Mouse (Mus musculus) naive thymus-derived CD4-positive, alpha-beta T cell, adult 2 months (primary cell): ENCODE measurements around the gene Sh3pxd2a.

Experiments
- DNase-seq: peaks from one replicate; pipeline ENCODE4 v3.0.0-alpha.2; 2011; ENCODE audit warnings: low read depth

The Sh3pxd2a gene

DNA sequence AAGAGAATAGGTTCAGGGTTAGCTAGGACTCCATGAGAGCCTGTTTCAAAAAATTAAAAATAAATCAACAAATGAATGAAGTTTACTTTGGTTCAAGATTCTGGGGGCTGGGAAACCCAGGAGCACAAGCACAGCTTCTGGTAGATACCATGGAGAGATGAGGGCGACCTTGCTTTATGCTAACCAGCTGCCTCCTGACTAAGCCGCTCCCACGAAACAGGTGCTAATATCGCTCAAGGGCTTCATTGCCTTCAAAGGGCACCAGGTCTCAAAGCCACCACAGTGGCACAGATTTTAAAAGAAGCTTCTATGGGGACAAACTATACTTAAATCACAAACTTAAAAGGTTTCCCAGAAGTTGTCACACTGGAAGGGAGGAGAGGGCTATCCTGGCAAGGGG lies 27.2 kb downstream of the Sh3pxd2a start:
- DNase-seq, result no peak

DNA sequence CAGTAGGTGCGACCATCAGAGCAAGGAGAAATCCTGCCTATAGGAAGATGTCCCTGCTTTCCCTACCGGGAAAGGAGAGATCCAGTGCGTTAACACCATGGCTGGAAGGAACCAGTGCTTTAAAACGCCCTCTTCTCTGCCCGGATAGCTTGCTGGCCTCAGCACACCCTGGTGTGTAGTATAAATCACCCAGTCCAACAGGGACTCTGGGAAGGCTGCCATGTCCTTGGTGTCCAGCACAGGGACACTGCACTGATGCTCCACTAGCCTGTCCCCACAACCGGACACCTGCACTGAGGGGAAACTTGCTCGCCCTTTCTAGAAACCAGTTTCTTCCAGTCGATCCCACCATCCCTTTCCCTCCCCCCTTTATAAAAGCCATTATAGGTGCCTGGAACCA lies 28.0 kb downstream of the Sh3pxd2a start:
- no peak for DNase-seq

DNA sequence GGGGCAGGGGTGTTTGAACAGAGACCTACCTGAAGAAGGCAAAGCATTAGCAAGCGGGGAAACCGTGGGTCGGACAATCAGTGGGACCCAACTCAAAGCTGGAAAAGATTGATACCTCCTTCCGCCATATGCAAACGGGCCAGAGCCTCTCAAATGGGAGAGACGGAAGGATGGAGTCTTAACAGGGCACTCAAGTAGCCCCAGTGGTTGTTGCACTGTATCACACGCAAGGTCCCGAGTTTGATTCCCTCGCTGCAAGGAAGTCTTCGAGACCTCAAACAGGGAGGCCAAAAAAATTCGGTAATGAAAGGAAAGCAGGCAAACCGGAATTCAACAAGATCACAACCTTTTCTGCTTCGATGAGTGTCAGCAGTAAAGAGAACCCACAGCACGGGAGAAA lies 29.5 kb downstream of the Sh3pxd2a start:
- no peak for DNase-seq

DNA sequence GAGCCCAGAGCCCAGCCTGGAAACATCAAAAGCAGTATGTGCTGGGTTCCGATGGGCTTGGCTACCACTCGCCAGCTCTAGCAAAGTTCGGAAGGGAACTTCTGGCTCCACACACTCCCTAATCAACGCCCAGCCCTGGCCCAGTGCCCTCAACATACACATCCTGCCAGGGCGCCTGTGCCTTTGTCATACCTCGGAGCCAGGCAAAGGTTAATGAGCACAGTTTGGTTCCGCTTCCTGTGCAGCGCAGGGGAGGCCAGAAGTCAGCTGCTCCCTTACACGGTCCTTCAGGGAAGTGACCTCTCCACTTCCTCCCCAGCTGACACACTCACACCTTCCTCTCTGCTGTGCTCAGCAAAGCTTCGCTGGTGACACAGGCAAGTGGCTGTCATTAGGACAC lies 31.9 kb downstream of the Sh3pxd2a start:
- peak; percentile 75 for DNase-seq

DNA sequence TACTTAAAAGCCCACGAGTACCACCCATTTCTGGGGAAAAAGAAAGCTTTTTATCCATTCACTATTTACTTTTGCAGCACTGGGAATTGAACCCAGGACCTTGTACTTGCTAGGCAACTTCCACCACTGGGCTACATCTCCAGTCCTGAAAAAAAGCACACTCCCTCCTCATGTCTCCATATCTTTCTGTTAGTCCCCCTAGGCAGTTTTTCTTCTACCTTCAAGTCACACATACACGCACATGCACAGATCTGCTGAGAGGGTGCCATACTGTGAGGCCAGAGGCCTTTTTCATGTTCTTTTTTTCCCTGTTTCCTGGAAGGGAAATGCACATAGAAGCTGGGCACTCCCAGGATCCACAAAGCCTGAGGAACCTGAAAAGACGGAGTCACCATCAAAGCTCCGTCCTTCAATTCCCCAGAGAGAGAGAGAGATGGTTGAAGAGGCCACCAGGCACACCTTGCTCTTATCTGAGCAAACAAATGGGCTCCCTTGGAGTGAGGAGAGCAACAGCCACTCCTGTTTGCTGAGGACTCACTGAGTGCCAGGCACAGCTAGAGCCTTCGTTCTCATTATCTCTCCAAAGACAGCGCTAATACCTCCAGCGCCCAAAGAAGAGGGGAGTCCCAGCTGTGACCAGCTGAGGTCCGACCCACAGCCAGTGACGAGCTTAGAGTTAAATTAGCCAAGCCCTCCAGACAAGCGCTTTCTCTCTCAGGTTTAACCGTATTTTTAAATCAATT lies 32.8 kb downstream of the Sh3pxd2a start:
- DNase-seq, result no peak

DNA sequence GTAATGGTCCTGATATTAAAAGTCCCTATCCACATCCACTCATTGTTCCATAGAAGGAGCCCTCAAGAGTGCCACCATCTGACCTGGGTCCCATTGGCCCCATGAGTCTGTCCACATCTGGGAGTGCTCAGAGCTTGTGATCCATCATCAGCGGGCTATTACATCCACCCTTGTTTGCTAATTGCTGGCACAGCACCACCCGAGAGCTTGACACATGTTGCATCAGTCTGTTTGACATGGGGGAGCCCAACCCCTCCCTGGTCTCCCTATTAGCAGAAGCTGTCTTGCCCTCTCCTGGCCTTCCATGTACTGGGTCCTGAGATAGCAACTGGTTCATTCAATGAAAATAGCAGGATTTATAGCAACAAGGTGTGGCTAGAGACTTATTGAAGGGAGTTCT lies 34.0 kb downstream of the Sh3pxd2a start:
- no peak for DNase-seq

DNA sequence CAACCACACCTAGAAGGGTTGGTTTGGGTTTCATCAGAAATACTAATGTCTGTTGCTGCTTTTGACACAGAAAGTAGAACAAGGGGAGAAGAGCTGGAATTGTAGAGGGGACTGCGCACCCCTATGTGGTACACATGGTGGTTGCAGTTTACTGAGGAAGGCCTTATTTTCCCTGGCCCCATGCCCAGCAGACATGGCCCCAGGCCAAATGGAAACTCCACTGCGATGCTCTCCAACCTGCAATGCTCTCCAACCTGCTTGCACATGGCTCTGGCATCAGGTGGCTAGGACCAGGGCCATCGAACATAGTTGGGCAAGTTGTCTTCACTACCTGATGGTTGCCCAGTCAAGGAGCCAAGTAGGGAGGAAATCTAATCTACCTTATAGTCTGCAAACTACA lies 35.0 kb downstream of the Sh3pxd2a start:
- DNase-seq, result no peak

DNA sequence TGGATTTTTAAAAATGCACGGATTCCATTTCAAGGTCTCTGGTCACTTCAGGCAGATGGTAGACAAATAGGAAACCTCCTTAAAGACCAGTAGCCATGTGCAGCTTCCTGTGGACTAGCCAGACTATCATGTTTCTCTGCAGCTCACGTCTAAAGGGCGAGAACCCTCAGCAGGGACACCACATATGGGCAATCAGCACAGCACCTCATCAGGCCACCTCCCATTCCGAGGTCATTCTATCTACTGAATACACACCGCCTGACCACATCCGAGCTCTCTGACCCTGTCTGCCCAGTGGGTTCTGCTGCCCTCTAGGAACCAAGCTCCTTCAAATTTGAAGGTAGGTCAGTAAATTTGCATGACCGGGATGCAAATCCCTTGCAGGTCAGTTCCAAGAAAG lies 35.4 kb downstream of the Sh3pxd2a start:
- DNase-seq, result no peak

DNA sequence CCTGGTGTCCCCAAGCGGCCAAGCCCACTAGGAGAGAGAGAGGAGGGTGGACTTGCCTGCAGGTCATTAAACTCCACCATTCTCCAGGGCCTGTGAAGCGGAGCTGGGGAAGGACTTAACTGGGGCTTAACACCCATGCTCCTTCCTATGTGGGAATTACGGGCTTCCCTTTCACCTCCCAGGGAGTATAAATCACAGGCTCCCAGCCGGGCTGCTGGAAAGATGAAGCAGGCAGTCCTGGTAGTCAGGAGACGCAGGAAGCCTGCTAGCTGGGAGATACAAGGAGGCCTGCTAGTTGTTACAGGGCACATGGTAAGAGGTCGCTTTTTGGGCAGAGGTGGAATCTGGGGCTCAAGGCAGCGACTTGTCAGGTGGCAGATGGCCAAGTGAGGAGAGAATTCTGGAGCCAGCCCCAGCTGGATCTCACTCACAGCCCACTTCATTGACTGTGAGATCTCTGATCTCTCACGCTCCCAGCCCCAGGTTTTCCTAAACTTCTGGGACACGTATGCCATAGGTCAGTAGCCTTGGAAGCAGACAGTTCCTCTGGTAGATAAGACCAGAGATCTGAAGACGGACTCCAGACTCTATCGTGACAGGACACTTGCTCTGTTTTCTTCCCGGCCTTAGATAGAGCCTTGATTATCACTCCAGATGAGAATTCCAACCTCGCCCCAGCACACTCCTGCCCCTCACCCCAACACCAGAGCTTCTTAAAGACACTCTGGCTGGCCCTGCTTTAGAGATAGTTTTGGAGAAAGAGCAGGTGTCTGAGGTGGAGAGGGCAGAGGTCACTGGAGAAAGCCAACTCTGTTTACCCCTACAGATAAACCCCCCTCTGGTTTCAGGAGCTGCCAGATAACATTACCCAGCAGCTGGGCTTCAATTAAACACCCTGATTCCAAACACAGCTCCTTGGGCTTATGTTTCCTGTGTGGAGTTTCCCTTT lies 36.1 kb downstream of the Sh3pxd2a start:
- DNase-seq, result no peak

DNA sequence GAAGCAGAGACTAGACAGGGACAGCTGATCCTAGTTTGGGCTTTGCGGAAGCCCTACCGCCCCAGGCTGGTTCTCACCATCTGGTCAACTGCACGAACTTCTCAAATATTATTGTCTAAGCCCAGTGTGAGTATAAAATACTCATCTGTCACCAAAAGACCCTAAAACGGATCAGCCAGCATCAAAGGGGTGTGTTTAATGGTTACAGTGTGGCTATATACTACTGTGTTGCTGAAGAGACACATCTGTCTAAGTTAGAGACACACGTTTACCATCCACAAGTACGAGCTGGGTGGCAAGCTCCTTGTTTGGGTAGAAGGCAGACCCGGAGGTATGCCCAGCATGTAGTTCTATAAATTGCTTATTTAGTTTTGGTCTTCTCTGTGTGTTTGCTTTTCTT lies 40.6 kb downstream of the Sh3pxd2a start:
- DNase-seq, result no peak

DNA sequence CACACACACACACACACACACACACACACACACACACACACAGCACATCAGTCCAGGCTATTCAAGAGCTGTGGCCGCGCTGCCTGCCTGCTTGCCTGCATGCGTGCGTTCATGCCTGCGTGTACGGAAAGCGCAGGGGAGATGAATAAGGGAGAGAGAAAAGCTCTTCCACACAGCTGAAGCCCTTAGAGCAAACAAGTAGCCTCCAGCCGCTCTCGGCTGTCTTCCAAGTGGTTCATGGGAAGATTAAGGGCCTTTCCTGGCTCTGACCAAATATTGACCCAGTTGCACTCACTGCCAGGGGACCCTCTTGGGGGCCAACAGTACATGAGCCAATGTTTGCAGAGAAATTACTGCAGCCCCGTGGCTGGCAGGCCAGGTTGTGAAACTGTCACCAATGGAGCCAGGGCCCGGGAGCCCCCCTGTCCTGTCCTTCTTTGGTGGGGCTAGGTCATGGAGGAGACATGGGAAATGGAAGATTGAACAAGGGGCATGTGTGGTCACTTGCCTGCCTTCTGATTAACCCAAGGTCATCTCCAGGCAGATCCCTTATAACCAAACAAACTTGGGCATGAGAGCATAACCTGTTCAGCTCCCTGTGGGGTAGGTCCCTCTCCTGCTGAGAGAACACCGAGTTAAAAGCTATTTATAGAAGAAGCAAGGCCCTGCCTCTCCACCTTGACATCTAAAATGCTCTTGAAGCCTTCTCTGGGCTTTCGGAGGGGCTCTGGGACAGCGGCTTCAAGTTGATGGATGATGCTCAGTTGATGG lies 42.9 kb downstream of the Sh3pxd2a start:
- DNase-seq, result no peak

DNA sequence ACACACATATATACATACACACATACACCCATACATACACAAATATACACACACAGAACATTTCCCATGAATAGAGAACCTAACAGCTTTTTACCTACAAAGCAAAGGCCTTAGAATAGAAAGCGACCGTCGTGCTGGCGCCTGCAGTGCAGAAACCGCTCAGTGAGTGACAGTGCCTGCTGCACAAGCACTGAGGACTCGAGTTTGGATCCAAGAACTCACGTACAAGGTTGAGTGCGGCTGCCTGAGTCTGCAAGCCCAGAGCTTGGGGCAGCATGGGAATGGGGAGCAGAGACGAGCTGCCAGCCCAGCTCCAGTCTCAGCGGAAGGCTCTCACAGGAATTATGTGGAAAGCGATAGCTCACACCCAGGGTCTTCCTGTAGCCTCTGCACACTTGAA lies 43.7 kb downstream of the Sh3pxd2a start:
- DNase-seq, result no peak

DNA sequence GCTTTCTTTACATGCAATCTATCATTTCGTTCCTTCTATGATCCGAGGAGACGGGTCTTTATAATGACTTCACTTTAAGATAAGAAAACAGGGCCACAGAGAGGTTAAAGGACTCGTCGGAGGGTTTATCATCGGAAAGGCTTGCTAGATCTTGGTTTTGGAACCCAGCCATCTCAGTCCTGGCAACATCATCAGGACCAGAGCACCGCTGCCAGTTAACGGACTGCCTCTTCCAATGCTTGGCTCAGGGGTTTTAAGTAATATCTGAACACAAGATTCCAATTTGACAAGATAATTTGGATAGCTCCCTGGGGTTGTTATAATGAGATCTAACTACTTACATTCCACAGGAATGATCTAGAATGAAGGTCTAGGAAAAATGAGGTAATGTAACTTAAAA lies 45.0 kb downstream of the Sh3pxd2a start:
- no peak for DNase-seq

DNA sequence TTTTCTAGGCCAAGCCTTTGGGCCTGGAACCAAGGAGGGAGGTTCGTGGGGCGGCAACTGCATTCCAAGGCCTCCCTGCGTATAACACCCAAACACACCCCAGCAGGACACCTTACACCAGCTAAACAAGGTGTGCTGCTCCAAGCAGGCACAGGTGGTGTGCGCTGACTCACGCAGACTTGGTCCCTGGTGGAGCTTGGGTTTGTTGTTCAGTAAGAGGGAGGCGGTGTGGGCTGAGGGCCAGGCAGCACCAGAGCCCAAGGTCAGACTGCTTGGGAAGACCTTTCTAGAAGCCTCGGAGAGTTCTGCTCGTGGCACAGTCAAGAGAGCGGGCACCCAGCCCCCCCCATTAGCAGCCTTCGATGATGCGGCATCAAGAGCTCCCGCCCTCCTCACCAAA lies 48.0 kb downstream of the Sh3pxd2a start:
- no peak for DNase-seq

DNA sequence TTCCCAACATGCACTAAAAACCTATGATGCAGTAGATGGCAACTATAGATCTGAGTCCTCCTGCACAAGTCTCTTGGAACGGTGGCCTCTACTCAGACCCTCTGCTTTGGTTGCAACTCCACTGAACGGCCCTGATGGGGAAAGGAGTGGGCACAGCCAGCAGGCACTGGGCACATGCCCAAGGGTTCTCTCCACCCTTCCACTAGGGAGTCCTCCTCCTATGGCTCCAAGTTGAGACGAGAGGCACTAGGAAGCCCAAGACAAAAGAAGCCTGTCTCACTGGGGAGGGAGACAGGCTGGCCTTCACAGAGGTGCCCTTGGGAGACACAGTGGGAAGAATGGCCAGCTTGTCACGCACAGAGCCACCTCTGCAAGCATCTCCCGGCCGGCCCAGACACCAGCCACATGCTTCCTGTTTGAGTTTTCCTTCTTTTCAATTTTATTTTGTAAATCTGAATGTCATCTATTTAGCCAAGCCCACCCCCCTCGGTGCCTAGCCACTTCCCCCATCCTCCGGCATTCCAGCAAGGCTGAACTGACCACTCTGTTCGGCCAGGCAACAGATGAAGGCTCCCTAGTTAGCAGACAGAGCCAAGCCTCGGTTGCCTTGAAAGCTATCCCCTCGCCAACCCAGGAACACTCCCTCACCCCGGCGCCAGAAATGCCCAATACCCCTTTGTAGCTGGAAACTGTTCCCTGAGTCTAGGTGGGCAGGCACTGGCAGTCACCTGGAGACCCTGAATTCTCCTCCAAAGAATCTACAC lies 49.9 kb downstream of the Sh3pxd2a start:
- no peak for DNase-seq

DNA sequence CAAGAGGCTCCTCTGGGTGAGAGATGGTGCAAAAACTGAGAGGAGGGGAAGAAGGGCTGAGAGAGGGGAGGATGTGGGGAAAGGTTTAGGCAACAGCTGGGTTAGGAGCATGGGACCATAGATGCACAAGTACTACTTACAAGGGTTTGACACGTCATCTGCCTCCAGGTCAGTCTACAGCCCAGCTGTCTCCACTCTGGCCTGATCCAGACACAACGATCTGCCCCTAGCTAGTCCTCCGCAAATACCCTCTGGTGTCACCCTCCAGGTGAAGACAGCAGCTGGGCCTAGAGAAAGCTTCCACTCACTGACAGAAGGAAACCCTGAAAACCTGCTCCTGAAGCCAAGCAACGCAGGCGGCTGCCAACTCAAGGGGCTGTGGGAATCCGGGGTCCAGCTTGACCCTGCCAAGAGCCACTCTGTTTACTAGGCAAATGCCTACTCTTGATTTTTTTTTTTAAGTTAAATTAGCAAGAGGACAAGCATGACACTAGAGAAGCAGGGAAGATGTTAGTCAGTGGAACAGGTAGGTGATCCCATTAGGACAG lies 50.7 kb downstream of the Sh3pxd2a start:
- no peak for DNase-seq

DNA sequence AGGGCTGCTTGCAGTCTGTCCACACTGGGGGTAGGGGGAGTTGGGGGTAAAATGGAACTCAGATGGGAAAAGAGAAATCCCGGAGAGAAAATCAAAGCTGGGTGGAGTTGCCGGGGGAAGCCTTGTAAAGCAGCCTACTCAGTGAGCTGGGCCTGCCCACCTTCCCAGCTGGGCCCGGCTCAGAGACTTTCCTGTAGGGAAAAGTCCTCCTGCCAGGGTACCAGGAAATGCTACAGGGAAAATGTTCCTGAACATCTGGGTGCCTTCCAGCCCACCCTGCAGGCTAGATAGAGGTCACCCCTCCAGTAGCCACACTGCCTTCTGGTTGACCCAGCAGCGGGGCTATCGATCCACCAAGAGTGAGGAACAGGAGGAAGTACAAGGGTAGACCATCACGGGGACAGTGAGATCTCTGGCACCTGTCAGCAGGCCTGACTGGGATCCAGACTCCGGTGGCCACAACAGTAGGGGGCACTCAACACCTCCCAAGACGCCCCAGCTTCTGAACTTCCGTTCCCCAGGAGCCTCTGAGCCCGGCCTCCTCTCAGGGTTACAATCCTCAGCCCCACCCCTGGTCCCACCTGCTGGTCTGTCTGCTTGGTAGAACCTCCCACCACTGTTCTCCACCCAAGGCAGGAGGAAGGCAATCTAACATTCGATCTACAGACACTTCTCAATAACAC lies 51.5 kb downstream of the Sh3pxd2a start:
- DNase-seq, result peak; percentile 70

DNA sequence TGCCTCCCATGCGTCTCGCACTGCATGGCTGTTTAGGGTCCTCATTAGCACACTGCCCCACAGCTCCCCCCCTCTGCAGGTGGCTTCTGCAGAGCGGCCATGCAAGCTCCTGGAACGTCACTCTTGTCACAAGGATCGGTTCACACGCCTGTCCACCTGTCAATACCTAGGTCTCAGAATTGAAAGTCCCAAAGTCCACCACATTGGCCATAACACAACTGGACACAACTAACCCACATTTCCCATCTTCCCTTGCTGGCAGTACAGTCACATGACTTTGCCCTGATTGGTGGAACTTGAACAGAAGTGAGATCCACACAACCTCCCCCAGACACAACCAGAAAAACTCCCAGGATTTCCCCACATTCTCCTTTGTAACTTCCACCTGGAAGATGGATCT lies 53.9 kb downstream of the Sh3pxd2a start:
- DNase-seq, result no peak

DNA sequence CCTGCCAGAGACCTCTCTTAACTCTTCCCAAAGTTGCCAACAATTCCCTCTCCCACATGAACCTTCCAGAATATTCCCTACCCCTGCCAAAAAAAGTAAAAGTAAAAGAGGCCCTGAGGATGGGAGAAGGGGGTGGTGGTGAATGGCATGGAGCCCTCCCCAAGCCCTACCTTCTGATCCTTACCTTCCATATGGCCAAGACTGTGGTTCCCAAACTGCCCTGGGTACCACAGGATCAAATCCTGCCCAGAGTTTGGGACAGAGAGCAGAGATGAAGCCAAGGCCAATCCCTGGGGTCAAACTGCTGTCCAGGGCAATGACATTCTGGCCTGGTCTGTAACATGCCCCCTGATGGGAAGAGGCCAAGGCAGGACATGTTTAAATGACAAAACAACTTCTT lies 55.1 kb downstream of the Sh3pxd2a start:
- DNase-seq, result no peak

DNA sequence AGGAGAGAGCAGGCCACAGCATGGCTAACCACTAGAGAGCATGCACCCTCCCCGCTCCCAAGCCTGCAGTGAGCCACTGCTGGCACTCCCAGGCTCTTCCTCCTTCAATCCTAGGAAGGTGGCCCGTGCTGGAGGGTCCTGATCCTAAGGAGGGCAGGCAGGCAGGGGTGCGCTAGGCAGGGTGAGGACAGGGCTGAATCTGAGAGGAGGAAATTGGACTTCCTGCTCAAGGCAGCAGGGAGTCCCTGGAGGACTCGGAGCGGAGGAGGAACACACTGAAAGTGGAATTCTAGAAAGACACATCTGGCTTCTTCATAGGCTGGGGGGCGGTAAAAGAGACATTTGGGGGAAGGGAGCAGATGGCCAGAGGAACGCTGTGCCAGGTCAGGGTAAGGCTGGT lies 55.5 kb downstream of the Sh3pxd2a start:
- DNase-seq, result no peak

DNA sequence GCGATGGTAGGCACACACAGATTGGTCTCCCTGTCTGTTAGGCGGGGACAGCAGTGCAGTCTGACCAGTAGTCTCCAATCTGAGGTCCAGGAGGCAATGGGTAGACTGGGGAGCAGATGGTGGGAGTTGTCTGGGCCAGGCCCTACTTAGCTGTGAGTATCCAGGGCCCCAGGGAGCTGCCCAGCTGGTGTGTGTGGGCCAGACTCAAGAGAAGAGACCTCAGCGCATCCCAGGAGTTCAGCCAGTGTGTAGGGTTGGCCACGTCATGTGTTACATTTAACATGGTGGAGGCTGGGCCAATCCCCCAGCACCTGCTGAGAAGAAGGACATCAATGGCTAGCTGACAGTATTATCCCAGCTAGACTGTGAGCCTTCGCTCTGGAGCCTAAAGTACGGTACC lies 56.9 kb downstream of the Sh3pxd2a start:
- no peak for DNase-seq
